Mouse (Mus musculus): ENCODE data around the gene 4930447C04Rik.
A peak's percentile ranks its signal among the peaks of the same experiment; 100 is the strongest.

Gene 4930447C04Rik

GRCm38 (mm10) chr12:72841500-72841899 lies 99.1 kb downstream of the 4930447C04Rik start:
- DNase-seq (ENCODE audit: low spot score), result no peak

- no peak for DNase-seq (ENCODE audit: low spot score)
Measured at GRCm38 (mm10) chr12:72837302-72837701, 103.3 kb downstream of the 4930447C04Rik start.

GRCm38 (mm10) chr12:72835518-72836015 lies 105.0 kb downstream of the 4930447C04Rik start:
- DNase-seq (ENCODE audit: low spot score), result no peak

- DNase-seq (ENCODE audit: low spot score), result peak; percentile 63
Measured at GRCm38 (mm10) chr12:72834773-72835517, 105.6 kb downstream of the 4930447C04Rik start.

- no peak for DNase-seq (ENCODE audit: low spot score)
Measured at GRCm38 (mm10) chr12:72831711-72832432, 108.7 kb downstream of the 4930447C04Rik start.
